Mouse (Mus musculus) G1E-ER4 (cell line): ENCODE data around the gene Ldhb. TPM values are rescaled to one million over a fixed set of nuclear protein-coding genes. Genes with fewer than 3 reads are reported as not detected.

ENCODE experiments used
- GATA1 ChIP-seq: IDR thresholded peaks from one replicate; pipeline ENCODE4 v1.8.0; 2012; ENCODE audit warnings: low read length, inconsistent platforms
- polyA plus RNA-seq: library from polyadenylated mRNA; stranded (reverse); fragments of >175 nt; gene quantifications from 2 replicates; pipeline ENCODE4 v1.2.3, GENCODE M21; 2012

Ldhb gene
- polyA plus RNA-seq = not detected in 2 replicates

DNA sequence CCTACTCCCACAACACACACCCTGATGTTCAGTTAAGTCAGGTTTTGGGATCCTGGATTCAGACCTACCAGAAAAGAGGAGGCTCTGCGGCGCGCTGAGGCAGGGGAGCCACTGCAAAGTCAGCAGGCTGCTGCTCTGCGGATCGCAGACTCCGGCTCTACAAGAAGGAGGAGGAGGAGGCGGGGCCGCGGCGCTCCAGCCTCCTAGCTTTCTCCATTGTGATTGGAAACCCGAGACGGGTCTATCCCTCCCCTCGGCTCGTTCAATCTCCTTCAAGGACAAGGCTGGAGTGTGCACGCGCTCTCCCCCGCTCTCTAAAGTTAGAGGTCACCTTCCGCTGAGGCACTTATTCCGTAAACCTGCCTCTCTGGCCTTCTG is at the start of gene Ldhb:
TSS of gene Ldhb (minus strand) at position 173 of the 378 bp plus-strand sequence.
- no peak for TF ChIP-seq GATA1

DNA sequence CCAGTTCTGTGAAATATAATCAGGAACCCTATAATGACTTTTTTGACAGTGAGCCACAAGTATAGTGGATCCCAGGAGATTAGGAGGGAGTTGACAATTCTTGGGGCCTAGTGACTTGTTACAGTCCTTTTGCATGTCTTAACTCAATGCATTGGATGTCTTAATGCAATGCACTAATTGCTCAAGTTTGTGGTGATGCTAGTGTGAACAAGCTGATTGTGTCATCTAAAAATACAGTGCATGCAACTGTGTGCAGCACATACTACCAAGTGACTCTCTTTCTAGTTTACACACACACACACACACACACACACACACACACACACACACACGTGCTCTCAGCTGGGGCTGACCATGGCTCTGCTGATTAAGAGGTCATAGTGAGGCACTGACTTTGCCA is 48.2 kb upstream of the Ldhb start:
- no peak for TF ChIP-seq GATA1

GRCm38 (mm10) chr6:142551482-142551881 is 43.7 kb upstream of the Ldhb start:
- no peak for TF ChIP-seq GATA1

DNA sequence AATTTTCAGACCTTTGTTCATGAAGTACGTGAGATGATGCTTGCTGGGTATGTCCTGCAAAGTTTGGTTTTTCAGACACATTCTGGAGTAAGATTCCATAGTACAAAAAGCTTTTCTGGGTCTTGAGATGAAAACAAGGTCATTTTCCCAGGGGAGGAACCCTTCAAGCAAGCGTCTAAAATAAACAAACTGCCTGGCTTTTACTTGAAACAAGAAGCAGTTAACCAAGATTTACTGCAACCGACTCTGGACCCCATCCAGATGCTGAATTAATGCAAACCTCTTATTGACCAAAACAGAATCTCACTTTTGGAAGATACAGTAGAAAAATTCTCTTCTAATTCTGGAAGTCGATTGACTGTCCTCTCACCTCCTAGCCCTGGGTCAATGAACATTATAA is 43.1 kb upstream of the Ldhb start:
- TF ChIP-seq GATA1 = no peak

- TF ChIP-seq GATA1 = no peak
Measured at GRCm38 (mm10) chr6:142548377-142548776, 40.6 kb upstream of the Ldhb start.

DNA sequence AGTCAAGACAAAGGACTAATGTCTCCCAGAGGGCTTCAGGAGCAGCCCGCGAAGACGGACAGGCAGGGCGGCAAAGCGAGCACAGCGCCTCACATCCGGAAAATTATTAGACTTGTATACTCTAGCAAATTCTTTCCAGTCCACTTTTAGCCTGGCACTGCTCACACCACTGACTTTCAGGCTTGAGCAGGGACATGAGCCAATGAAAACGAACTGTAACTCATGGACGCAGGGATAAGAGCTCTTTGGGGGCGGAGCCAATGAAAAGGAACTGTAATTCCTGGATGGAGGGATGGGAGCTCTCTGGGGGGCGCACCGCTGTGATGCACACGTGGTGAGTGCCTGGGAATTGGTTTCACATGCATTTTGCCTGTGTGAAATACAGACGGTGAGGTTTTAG is 37.4 kb upstream of the Ldhb start:
- no peak for TF ChIP-seq GATA1

GRCm38 (mm10) chr6:142543648-142544047 is 35.9 kb upstream of the Ldhb start:
- no peak for TF ChIP-seq GATA1

GRCm38 (mm10) chr6:142542800-142543175 is 35.0 kb upstream of the Ldhb start:
- no peak for TF ChIP-seq GATA1

- no peak for TF ChIP-seq GATA1
Measured at GRCm38 (mm10) chr6:142542082-142542799, 34.5 kb upstream of the Ldhb start.

DNA sequence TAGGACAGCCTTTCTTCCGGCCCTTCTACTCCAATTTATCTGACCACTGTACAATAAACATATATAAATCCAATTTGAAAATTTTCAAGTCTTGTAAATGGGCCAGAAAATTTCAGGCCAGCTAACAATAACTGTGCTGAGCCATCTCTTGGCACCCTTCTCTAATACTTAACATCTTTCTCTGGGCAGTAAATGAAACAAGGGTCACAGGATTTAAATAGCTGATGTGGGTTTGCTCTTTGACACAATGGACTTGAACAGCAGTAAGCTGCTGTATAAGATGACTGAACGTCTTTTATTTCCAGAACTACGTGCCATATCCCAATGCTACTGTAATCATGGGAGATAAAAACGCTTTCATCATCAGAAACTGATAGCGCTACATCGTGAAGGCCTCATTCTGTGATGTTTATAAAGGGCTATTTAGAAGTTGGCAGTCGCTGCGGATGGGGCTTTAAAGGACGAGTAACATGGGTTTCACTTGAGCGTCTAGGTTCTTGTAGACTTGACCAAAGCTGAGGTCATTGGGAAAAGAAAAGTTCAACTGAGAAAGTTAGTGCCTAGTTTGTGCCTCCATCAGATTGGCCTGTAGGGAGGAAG is 32.9 kb upstream of the Ldhb start:
- TF ChIP-seq GATA1 = no peak

DNA sequence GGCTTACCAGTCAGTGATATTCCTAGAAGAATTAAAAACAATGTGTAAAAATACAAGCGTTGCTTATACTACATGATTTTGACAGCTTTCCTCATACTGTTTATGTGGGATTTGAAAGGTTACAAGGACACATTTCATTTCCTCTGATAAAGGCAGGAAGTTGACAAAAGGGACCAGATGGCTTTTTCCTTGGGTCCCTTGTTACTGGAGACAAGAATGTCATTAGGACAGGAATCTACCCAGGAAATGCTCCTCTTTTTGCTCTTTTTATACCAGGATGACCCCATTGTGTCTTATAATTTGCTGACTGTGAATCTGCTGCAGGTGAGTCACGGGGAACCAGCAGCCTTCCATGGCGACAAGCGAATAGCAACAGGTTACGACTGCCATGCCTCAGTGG is 32.4 kb upstream of the Ldhb start:
- no peak for TF ChIP-seq GATA1

DNA sequence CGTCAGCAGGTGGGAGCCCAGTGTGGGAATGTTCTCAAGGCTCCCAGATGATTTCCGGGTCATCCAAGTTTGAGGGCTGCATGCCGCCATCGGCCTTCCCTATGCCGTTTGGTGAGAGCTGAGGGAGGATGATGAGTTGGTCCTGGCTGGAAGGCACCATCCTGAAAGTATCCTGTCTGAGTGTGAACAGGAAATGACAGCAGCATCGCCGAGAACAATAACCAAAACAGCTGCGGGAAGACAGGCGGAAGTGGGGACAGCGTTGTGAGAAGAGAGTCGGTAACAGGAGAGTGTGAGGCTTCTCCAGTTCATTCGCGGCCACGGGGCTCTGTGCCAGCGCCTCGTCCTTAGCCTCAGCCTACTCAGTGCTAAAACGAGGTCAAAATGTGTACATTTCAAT is 30.7 kb upstream of the Ldhb start:
- TF ChIP-seq GATA1 = no peak

GRCm38 (mm10) chr6:142533412-142533811 is 25.7 kb upstream of the Ldhb start:
- no peak for TF ChIP-seq GATA1

GRCm38 (mm10) chr6:142532686-142533085 is 24.9 kb upstream of the Ldhb start:
- no peak for TF ChIP-seq GATA1

DNA sequence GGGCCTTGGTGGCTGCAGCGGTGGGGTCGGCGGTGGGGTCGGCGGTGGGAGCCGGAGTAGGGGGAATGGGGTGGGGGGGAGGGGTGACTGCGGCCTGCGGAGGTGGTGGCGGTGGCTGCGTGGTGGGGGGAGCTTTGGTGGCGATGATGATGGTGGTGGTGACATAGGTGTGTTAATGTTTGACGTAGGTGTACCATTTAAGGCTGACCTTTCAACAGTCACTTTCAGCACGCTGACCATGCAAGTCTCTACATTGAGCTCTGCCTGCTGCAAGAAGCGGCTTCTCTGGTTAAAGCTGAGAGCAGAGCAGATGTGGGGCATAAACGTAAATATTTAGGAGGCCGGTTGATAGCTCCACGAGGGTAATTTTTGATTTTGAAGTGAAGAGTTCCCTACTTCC is 24.4 kb upstream of the Ldhb start:
- TF ChIP-seq GATA1 = no peak

GRCm38 (mm10) chr6:142530378-142530777 is 22.6 kb upstream of the Ldhb start:
- no peak for TF ChIP-seq GATA1

DNA sequence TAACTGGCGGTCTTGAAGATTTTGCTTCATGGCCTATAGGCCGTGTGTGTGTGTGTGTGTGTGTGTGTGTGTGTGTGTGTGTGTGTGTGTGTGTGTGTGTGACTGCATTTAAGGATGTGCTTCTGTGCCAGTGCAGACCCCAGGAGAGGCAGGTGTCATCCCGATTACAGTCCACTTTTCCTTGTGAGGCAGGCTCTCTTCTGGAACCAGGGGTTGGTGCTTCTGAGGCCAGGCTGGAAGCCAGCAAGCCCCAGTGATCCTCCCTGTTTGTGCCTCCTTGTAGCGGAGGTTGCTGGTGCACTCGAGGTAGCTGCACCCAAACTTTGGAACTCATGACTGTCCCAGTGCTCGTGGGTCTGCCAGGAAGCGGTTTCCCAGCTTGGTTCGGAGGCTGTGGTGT is 21.9 kb upstream of the Ldhb start:
- TF ChIP-seq GATA1 = no peak
